Mouse (Mus musculus) heart, postnatal 0 days (tissue): ENCODE measurements around the gene Cdkl2.

Experiments used
- CTCF ChIP-seq: IDR thresholded peaks from 2 replicates; pipeline ENCODE4 v1.5.1; 2016; ENCODE audit warnings: antibody characterized with exemption, control low read depth, low read depth
- EP300 ChIP-seq: IDR thresholded peaks from 2 replicates; pipeline ENCODE4 v1.6.1; 2016; ENCODE audit warnings: antibody characterized with exemption, low read depth

GRCm38 (mm10) chr5:92003011-92003410 lies 40.7 kb downstream of the Cdkl2 start:
- TF ChIP-seq EP300 (no peak), CTCF (peak; percentile 76)
